Mouse (Mus musculus): Measurements from ENCODE around the gene Tph2. TPM values are rescaled to one million over a fixed set of nuclear protein-coding genes. Genes with fewer than 3 reads are reported as not detected.

Gene Tph2
- polyA plus RNA-seq, 1 experiment from 2014 or later = not detected

DNA sequence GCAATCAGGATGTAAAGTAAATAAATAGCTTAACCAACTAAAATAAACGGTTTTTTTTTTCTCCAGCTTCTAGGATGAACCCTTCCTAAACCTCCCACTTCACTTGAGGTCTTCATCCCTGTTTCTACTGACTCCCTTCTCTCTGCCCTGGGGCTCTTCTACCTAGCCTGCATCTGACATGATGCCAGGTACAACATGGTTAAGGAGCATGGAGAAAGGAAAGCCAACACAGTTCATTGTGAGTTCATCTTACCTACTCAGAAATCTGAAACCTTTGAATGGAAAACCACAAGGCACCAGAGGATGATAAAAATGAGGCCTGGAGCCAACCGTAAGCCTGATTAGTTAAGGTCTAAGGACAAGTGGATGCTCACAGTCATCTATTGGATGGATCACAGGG lies 123.3 kb downstream of the Tph2 start:
- Histone ChIP-seq H3K9ac (ENCODE audit: low read depth, low read length) (no peak overlapping the region), H3K36me3 (ENCODE audit: control insufficient read depth, insufficient read depth, low read length) (no peaks in the 10 kb centered on the region), H3K4me2 (no peak overlapping the region), H3K9me3 (replicated peaks; ENCODE audit: control insufficient read depth, low read length) (no peaks in the 10 kb centered on the region), H3K4me3 (ENCODE audit: low read depth, low read length) (no peak overlapping the region), H3K27ac (ENCODE audit: low read depth, low read length) (no peak overlapping the region), H3K4me1 (ENCODE audit: control insufficient read depth, insufficient read depth, low read length) (no peaks in the 10 kb centered on the region), H3K27me3 (ENCODE audit: control insufficient read depth, insufficient read depth, low read length) (no peaks in the 10 kb centered on the region)
- WGBS (ENCODE audit: insufficient replicate concordance) = 58% methylated on average over 2 of the region's 2 CpGs
- no peak for ATAC-seq (replicated peaks; ENCODE audit: insufficient number of reproducible peaks, low FRiP score, low TSS enrichment)

DNA sequence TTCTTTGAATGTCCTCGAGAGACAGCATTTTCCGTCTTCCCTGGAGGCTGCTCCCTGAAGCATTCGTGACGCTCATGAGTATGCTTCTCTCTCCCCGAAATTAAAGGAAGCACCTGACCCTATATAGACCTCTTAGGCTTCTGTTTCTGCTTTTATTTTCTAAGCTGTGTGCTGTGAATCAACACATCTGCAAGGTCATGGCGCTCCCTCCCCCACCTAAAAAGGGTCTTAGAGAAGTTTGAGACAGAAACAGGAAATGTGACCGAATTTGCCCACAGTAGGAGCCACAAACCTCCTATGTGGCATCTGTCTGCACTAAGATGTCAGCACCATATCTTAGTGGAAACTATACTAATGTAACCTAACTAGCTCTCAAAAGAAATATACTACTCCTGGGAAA lies 124.1 kb downstream of the Tph2 start:
- H3K9me3 ChIP-seq (replicated peaks; ENCODE audit: control insufficient read depth, low read length) = no peaks in the 10 kb centered on the region
- H3K36me3 ChIP-seq (ENCODE audit: control insufficient read depth, insufficient read depth, low read length) = no peaks in the 10 kb centered on the region
- no peaks in the 10 kb centered on the region for H3K27me3 ChIP-seq (ENCODE audit: control insufficient read depth, insufficient read depth, low read length)
- no peak overlapping the region for H3K4me2 ChIP-seq
- H3K9ac ChIP-seq (ENCODE audit: low read depth, low read length) = no peak overlapping the region
- no peak overlapping the region for H3K4me3 ChIP-seq (ENCODE audit: low read depth, low read length)
- no peaks in the 10 kb centered on the region for H3K4me1 ChIP-seq (ENCODE audit: control insufficient read depth, insufficient read depth, low read length)
- ATAC-seq (replicated peaks; ENCODE audit: insufficient number of reproducible peaks, low FRiP score, low TSS enrichment) = no peak
- H3K27ac ChIP-seq (ENCODE audit: low read depth, low read length) = no peak overlapping the region
- WGBS (ENCODE audit: insufficient replicate concordance) = 76% methylated on average over 7 of the region's 7 CpGs

DNA sequence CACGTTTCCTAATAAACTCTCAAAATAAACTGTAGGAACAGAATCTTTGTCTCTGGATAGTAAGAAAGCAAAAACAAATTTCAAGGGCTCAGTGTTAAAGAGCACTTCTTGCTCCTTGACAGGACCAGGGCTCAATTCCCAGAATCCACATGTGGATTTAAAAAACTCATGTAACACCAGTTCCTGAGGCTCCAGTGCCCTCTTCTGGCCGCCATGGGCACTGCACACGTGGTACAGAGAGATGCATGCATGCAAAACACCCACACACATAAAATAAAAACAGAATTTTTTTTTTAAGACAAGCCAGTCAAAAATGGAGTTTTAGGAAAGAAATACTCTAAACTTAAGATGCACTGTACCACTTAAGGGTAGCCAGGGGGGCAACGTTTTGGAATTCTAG lies 133.2 kb downstream of the Tph2 start:
- Histone ChIP-seq H3K27ac (ENCODE audit: low read depth, low read length) (no peak overlapping the region), H3K36me3 (ENCODE audit: control insufficient read depth, insufficient read depth, low read length) (no peaks in the 10 kb centered on the region), H3K27me3 (ENCODE audit: control insufficient read depth, insufficient read depth, low read length) (no peaks in the 10 kb centered on the region), H3K9ac (ENCODE audit: low read depth, low read length) (no peak overlapping the region), H3K9me3 (replicated peaks; ENCODE audit: control insufficient read depth, low read length) (no peaks in the 10 kb centered on the region), H3K4me3 (ENCODE audit: low read depth, low read length) (no peak overlapping the region), H3K4me2 (no peak overlapping the region), H3K4me1 (ENCODE audit: control insufficient read depth, insufficient read depth, low read length) (no peaks in the 10 kb centered on the region)
- ATAC-seq (replicated peaks; ENCODE audit: insufficient number of reproducible peaks, low FRiP score, low TSS enrichment) = no peak
- WGBS (ENCODE audit: insufficient replicate concordance) = 56% methylated on average over 4 of the region's 4 CpGs

DNA sequence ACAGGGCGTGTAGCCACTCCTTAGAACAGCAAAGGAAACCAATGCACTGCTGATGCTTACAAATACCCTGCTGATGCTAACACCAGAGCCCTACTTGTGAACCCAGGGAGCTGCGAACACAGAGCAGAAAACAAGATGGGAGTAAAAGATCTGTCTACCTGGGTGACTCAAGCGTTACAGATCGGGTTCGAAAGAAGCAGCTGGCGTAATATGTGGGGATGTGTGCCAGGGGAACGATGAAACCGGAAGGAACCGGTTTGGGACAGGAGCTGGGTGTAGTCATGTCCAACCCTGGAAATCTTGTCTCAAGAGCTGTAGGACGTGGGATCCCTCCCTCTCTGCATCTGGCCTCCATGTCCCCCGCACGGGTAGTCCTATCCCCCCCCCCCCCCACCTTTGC lies 134.1 kb downstream of the Tph2 start:
- H3K36me3 ChIP-seq (ENCODE audit: control insufficient read depth, insufficient read depth, low read length) = no peaks in the 10 kb centered on the region

DNA sequence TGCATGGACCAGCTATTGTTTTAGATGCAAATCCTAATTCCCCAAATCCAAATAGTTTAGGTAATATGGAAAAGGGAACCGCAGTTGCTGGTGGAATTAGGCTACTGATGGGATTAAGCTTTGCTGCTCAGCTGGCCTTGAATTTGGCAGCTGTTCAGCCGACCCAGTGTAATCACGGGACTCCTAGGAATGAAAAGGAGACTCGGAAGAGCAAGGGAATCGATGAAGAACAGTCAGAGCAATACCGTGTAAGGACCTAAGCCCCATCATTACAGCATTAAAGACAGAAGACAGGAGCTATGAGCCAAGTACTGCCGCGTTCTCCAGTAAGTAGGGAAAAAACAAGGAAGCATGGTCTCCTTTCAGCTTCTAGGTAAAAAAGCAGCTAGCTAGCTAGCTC lies 134.6 kb downstream of the Tph2 start:
- no peak overlapping the region for H3K4me2 ChIP-seq
- no peaks in the 10 kb centered on the region for H3K27me3 ChIP-seq (ENCODE audit: control insufficient read depth, insufficient read depth, low read length)
- H3K36me3 ChIP-seq (ENCODE audit: control insufficient read depth, insufficient read depth, low read length) = no peaks in the 10 kb centered on the region
- 69% methylated on average over 8 of the region's 8 CpGs for WGBS (ENCODE audit: insufficient replicate concordance)
- ATAC-seq (replicated peaks; ENCODE audit: insufficient number of reproducible peaks, low FRiP score, low TSS enrichment) = no peak
- no peak overlapping the region for H3K9ac ChIP-seq (ENCODE audit: low read depth, low read length)
- no peaks in the 10 kb centered on the region for H3K4me1 ChIP-seq (ENCODE audit: control insufficient read depth, insufficient read depth, low read length)
- H3K4me3 ChIP-seq (ENCODE audit: low read depth, low read length) = no peak overlapping the region
- H3K9me3 ChIP-seq (replicated peaks; ENCODE audit: control insufficient read depth, low read length) = no peaks in the 10 kb centered on the region
- no peak overlapping the region for H3K27ac ChIP-seq (ENCODE audit: low read depth, low read length)

More for the DNA sequence above, 134.1 kb downstream of the Tph2 start:
- no peak overlapping the region for H3K9ac ChIP-seq (ENCODE audit: low read depth, low read length)
- no peaks in the 10 kb centered on the region for H3K27me3 ChIP-seq (ENCODE audit: control insufficient read depth, insufficient read depth, low read length)
- H3K4me1 ChIP-seq (ENCODE audit: control insufficient read depth, insufficient read depth, low read length) = no peaks in the 10 kb centered on the region
- H3K27ac ChIP-seq (ENCODE audit: low read depth, low read length) = no peak overlapping the region
- ATAC-seq (replicated peaks; ENCODE audit: insufficient number of reproducible peaks, low FRiP score, low TSS enrichment) = no peak
- no peak overlapping the region for H3K4me3 ChIP-seq (ENCODE audit: low read depth, low read length)
- H3K4me2 ChIP-seq = no peak overlapping the region
- H3K9me3 ChIP-seq (replicated peaks; ENCODE audit: control insufficient read depth, low read length) = no peaks in the 10 kb centered on the region
- WGBS (ENCODE audit: insufficient replicate concordance) = 75% methylated on average over 12 of the region's 12 CpGs

DNA sequence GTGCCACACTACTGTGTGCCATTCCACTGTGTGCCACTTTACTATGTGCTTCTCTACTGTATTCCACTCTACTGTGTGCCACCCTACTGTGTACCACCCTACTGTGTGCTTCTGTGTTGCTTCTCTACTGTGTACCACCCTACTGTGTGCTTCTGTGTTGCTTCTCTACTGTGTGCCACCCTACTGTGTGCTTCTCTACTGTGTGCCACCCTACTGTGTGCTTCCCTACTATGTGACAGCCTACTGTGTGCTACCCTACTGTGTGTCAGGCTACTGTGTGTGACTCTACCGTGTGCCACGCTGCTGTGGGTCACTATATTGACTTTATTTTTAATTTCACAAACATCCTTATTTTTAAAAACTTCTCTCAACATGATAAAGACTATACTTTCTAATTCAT lies 136.3 kb downstream of the Tph2 start:
- 84% methylated on average over 2 of the region's 2 CpGs for WGBS (ENCODE audit: insufficient replicate concordance)
- H3K4me2 ChIP-seq = no peak overlapping the region
- H3K4me3 ChIP-seq (ENCODE audit: low read depth, low read length) = no peak overlapping the region
- H3K4me1 ChIP-seq (ENCODE audit: control insufficient read depth, insufficient read depth, low read length) = no peaks in the 10 kb centered on the region
- H3K9me3 ChIP-seq (replicated peaks; ENCODE audit: control insufficient read depth, low read length) = no peaks in the 10 kb centered on the region
- no peak overlapping the region for H3K9ac ChIP-seq (ENCODE audit: low read depth, low read length)
- H3K27ac ChIP-seq (ENCODE audit: low read depth, low read length) = no peak overlapping the region
- no peak for ATAC-seq (replicated peaks; ENCODE audit: insufficient number of reproducible peaks, low FRiP score, low TSS enrichment)
- H3K27me3 ChIP-seq (ENCODE audit: control insufficient read depth, insufficient read depth, low read length) = no peaks in the 10 kb centered on the region
- no peaks in the 10 kb centered on the region for H3K36me3 ChIP-seq (ENCODE audit: control insufficient read depth, insufficient read depth, low read length)

DNA sequence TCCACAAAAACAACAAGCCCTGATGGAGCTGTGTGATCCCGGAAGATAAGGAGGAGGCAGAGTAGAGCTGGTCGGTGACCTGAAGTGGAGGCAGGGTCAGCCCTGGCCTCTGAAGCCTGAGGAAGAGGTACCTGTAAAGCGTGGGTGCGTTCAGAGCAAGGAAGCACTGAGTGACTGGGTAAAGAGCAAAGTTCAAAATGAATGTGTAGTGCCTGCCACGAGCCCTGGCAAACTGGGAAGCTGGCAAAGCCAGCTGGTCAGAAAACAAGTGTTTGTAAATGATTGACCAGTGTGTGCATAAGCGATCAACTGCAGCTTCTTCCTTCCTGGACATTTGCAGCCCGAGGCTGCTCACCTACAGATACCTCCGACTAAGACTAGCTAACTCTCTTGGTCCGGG lies 149.1 kb downstream of the Tph2 start:
- no peak overlapping the region for H3K4me2 ChIP-seq
- no peaks in the 10 kb centered on the region for H3K4me1 ChIP-seq (ENCODE audit: control insufficient read depth, insufficient read depth, low read length)
- no peak overlapping the region for H3K4me3 ChIP-seq (ENCODE audit: low read depth, low read length)
- ATAC-seq (replicated peaks; ENCODE audit: insufficient number of reproducible peaks, low FRiP score, low TSS enrichment) = no peak
- H3K9ac ChIP-seq (ENCODE audit: low read depth, low read length) = no peak overlapping the region
- 84% methylated on average over 9 of the region's 9 CpGs for WGBS (ENCODE audit: insufficient replicate concordance)
- no peak overlapping the region for H3K27ac ChIP-seq (ENCODE audit: low read depth, low read length)
- H3K9me3 ChIP-seq (replicated peaks; ENCODE audit: control insufficient read depth, low read length) = no peaks in the 10 kb centered on the region
- no peaks in the 10 kb centered on the region for H3K36me3 ChIP-seq (ENCODE audit: control insufficient read depth, insufficient read depth, low read length)
- H3K27me3 ChIP-seq (ENCODE audit: control insufficient read depth, insufficient read depth, low read length) = no peaks in the 10 kb centered on the region

Other genes with a start within 250 kb of the Tph2 start
- 38.0 and 41.1 TPM in 2 replicates for gene Tbc1d15, start 66.4 kb upstream of the Tph2 start, polyA plus RNA-seq (2014; fragmentation: Nextera tagmentation; extraction: Ambion mirVana)
- gene Rab21, start 130.6 kb upstream of the Tph2 start, polyA plus RNA-seq (2014; fragmentation: Nextera tagmentation; extraction: Ambion mirVana) = 10.1 and 10.3 TPM in 2 replicates
- 21.3 and 22.3 TPM in 2 replicates for gene Tmem19, start 177.5 kb upstream of the Tph2 start, polyA plus RNA-seq (2014; fragmentation: Nextera tagmentation; extraction: Ambion mirVana)
- gene Thap2, start 199.4 kb upstream of the Tph2 start, polyA plus RNA-seq (2014; fragmentation: Nextera tagmentation; extraction: Ambion mirVana) = 14.0 and 18.2 TPM in 2 replicates
- 19.7 and 22.8 TPM in 2 replicates for gene Zfc3h1, start 199.9 kb upstream of the Tph2 start, polyA plus RNA-seq (2014; fragmentation: Nextera tagmentation; extraction: Ambion mirVana)